Mouse (Mus musculus): ENCODE data around the gene Dlgap1.

Dlgap1 gene

GRCm38 (mm10) chr17:70838533-70838932, 869.7 kb downstream of the Dlgap1 start:
- no peak for DNase-seq (ENCODE audit: low read depth, low spot score)

DNA sequence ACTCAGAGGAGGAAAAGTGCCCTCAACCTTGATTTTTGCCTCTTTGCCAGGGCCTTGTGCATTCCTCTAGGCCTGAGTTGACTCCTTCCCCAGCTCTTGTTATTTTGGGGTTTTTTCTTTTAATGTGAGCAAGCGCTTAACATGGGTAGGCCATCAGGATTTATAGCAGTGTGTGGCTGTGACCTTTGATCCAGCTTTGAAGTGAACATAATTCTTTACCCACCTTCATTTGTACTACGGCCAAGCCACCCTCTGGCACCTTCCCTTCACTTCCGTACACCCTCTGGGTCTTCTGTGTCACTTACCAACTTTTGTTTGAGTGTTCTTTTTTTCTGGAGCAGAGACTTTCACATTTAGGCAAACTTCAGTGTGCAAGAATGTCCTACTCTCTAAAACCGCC, 874.4 kb downstream of the Dlgap1 start:
- DNase-seq (ENCODE audit: low read depth, low spot score), result no peak

- no peak for DNase-seq (ENCODE audit: low read depth, low spot score)
These were observed 876.1 kb downstream of the Dlgap1 start for GRCm38 (mm10) chr17:70844971-70845370.

DNA sequence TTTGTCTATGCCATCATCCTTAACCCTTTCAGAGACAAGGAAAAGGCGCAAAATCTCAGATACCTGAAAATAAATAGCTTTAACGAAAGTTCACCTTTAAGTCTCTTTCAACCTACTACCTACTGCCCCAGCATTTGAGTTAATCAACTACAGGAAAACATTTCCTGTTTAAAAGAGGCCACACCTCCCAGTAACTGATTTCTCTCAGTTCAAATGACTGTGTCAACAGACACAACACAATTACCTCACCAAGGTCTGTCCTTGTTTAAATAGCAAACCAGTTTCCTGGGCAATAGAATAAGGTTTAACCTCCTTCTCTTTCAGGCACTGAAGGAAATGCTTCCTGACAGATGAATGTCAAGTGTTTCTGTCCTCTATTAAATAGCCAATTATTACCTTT, 876.7 kb downstream of the Dlgap1 start:
- no peak for DNase-seq (ENCODE audit: low read depth, low spot score)

DNA sequence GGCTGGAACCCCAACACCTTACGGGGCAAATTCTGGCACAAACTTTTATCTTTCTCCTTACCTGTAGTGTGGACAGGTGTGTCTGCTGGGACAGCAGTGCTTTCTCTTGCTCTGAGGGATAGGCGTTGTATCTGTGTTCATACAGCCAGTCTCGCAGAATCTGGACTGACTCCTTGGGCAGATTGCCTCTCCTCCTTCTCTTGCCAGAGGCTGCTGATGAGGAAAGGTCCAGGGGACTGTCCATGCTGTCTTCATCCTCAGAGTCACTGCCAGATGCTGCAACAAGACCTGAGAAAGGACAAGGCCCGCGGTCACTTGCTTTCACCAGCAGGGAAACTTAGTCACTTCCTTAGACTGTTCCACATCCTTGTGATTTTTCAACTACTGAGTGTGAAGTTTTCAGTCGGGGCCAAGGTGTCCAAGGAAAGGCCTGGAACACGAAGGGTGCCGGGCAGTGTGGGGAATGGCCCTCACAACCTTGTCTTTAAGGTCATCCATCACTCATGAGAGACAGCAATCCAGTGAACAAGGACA, 877.3 kb downstream of the Dlgap1 start:
- DNase-seq (ENCODE audit: low read depth, low spot score), result no peak

- DNase-seq (ENCODE audit: low read depth, low spot score), result no peak
These were observed 878.2 kb downstream of the Dlgap1 start for GRCm38 (mm10) chr17:70847086-70847485.

- no peak for DNase-seq (ENCODE audit: low read depth, low spot score)
These were observed 879.1 kb downstream of the Dlgap1 start for GRCm38 (mm10) chr17:70847751-70848510.

GRCm38 (mm10) chr17:70848511-70849398, 879.9 kb downstream of the Dlgap1 start:
- DNase-seq (ENCODE audit: low read depth, low spot score), result no peak

DNA sequence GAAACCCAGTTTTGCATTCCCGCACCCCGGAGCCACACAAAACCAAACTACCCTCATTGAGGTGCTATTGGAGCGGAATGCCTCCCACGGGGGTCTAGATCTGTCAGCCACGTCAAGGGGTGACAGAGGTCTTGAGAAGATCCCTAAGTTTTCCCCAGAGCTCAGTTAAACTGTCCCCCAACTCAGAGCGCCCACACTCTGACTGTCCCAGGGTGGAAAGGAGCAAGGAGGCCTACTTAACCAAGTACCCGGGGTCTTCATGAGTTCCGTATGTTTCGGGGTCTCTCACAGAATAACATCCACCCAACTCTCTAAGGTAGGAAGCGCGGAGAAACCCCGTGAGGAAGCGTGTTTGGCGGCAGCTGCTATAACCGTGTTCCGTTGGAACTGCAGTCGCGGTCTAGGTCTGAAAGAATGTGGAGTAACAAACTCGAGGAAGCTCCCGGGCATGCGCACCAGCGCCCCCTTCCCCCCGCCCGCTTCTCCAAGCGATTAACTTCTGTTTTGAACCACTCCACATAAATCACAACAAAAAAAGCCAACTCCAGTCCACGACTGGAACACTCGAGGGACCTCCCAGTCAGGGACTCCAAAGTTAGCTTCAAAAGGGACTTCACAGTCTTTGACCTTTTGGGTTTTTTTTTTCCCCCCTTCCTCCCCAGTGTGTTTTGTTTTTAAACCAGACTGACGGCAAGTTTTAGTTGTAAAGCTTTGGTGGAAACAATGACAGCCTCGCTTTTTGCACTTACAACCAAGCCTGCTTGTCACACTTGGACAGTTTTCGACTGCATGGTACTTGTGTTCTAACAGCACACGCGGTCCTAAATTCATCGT, 880.7 kb downstream of the Dlgap1 start:
- peak; percentile 88 for DNase-seq (ENCODE audit: low read depth, low spot score)

- no peak for DNase-seq (ENCODE audit: low read depth, low spot score)
These were observed 881.5 kb downstream of the Dlgap1 start for GRCm38 (mm10) chr17:70850233-70850995.

- DNase-seq (ENCODE audit: low read depth, low spot score), result peak; percentile 74
These were observed 882.4 kb downstream of the Dlgap1 start for GRCm38 (mm10) chr17:70850996-70851991.

DNA sequence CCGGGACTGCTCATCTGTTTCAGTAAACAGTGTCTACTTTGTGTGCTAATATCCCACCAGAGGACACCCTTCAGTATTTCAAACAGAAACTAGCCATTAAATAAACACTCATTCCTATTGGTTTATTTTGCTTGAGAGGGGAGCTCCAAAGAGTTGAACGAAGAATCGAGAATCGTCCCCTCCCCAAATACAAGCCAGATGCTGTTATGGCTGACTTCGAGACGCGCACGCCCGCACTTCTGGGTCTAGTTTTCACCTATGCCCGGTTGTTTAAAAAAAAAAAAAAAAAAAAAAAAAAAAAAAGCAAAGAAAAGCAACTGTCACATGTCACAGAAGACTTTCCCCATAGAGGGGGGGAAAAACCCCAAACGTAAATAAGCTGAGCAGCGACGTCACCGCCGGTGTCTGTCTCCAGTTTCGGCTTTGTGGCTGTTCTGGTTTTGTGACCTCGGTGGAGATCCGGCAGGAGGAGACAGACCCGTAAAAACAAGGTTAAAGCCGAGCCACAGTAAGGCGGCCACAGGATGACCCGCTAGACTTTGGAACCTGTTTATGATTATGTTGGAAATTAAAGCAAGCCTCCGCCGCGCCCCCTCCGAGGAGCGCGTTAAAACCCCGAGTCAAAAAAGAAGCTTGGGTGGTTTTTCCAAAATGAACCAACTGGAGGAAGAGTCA, 883.3 kb downstream of the Dlgap1 start:
- no peak for DNase-seq (ENCODE audit: low read depth, low spot score)

DNA sequence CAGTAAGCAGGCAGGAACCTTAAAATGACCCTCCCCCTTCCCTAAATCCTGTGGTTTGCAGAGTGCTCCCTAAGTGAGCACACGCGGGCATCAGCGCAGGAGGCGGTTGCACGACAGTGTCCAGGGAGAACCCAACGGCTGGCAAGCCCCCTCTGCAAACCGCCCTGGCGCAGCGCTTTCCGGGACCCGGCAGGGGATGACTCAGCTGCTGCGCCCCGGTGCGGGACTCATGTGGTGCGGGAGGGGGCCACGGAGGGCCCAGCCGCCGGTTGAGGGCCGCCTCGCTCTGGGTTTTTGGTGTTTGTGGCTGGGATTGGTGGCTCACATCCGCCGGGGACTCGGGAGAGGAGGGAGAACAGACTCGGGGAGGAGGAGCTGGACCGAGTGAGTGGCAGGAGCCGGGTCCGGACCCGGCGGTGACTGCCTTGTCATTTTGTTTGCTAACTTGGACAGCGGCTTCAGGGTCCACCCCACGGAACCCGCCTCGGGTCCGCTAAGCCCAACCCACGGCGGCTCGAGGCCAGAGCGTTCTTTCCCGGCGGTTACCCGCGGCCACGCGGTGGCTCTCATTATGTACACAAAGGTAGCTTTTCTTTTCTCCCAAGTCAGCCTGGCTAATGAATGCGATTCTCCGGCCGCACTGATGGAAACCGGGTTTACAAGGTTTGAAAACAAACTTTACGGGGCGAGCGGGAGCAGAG, 884.0 kb downstream of the Dlgap1 start:
- no peak for DNase-seq (ENCODE audit: low read depth, low spot score)

DNA sequence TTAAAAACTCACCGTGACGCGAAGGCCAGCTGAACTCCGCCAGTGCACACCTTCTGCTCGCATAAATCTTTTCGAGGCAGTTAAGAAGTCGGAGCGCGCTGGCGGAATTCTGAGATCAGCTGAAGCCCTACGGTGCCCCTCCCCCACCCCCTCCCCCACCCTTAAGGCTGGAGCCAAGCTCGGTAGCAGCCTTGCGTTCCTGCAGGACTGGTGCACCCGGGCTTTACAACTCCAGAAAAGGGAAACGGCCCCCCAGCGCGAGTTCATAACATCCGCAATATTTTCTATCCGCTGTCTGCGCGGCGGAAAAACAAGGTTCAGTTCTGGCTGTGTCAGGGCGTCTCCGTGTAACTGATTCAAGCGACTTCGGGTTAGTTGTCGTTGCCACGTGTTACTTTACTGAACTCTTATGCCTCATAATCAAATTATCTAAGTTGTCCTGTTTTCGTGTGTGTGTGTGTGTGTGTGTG, 884.6 kb downstream of the Dlgap1 start, which contains the start of gene Tgif1:
Tgif1 (minus strand) TSS at position 111 of the 470 bp plus-strand sequence.
- DNase-seq (ENCODE audit: low read depth, low spot score), result peak; percentile 66

DNA sequence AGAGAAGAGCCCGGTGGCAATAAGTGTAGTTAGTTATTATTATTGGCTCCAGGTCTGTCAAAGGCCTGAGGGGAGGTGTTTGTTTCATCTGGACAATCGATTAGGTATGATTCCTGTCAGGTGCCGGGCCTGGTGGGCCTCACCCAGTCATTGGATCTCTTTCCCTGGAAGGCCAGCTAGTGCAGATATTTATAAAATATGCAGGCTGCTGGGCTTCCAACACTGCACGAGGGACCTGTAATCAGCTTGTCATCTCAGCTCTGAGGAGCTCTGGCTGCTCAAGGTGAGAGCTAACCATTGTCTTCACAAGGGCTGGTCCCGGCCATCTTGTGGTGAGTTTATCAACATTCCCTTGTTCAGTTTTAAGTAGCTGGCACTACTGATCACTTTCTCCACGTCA, 885.1 kb downstream of the Dlgap1 start:
- DNase-seq (ENCODE audit: low read depth, low spot score), result no peak

DNA sequence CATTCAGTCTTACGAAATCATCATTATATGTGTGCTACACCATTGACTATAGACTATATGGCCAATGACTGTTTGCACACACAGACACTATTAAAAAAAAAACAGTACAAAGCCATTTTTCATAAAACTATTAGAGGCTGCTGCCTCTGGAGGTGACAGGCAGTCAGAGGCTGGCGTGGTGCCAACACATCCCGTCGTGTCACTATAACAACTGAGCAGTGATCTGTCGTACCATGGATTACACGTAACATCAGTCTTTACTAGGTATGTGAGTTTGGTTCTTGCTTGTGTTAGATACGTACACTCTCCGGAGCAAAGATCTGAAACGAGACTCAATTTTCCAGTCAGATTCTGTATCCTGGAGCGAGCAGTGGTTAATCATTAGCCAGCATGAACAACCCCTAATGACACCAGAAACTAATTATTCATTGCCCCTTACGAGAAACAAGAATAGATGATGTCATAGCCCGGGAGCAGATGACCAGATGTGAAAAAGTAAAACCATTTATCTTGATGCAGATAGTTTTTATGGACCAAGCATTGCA, 888.1 kb downstream of the Dlgap1 start:
- DNase-seq (ENCODE audit: low read depth, low spot score), result no peak

DNA sequence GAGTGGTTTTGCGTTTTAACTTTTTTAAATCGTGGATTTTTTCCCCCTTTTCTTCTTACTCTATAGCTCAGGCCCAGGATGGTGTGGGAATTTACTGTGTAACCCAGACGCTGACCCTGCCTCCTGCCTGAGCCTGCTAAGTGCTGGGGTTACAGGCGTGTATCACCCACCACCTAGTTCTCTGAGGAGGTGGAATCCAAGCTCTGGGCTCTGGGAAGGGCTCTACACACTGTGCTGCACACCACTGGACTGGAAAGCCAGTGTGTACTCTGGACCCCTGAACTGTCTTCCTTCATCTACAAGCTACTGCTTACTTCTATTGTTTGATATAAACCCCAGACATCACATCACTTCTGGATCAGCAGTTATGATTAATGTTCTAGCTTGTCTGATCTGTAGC, 889.9 kb downstream of the Dlgap1 start:
- DNase-seq (ENCODE audit: low read depth, low spot score), result no peak

DNA sequence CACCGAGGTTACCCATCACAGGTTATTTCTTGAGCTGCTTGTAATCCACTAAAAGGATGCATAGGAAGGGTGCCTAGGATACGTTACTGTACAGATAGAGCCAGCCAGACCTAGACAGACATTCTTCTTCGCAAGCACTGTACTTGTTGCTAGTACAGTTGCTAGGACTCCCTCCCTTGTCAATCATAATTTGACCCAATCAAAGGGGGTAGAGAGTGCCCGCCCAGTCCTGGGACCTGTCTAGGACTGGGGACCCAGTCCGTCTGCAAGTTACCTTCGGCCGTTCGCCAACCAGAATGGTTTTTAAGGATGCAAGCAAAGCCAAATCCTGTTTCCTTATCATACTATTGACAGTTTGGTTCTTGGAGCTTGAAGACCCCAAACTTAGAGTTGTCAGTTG, 895.2 kb downstream of the Dlgap1 start:
- no peak for DNase-seq (ENCODE audit: low read depth, low spot score)

All from embryo, embryonic 11.5 days (tissue).